Mouse (Mus musculus) C2C12 (cell line): ENCODE data around the gene Wdr34. TPM values are rescaled to one million over a fixed set of nuclear protein-coding genes. Genes with fewer than 3 reads are reported as not detected.

Source experiments
- H3K27me3 ChIP-seq: one replicate; pipeline ENCODE4 v1.6.1; 2011; ENCODE audit not compliant: control insufficient read depth, insufficient read depth, insufficient read length
- H3K36me3 ChIP-seq: one replicate; pipeline ENCODE4 v1.6.1; 2011; ENCODE audit not compliant: control insufficient read depth, insufficient read depth
- H3K4me3 ChIP-seq: one replicate; pipeline ENCODE4 v1.5.1; 2011; ENCODE audit warnings: mild to moderate bottlenecking, control low read depth; ENCODE audit not compliant: poor library complexity, insufficient read depth, severe bottlenecking
- H3K79me2 ChIP-seq: one replicate; pipeline ENCODE4 v1.6.1; 2011; ENCODE audit not compliant: control insufficient read depth, insufficient read depth
- H3K79me3 ChIP-seq: one replicate; pipeline ENCODE4 v1.6.1; 2011; ENCODE audit warnings: low read depth, control low read depth
- H3ac ChIP-seq: one replicate; pipeline ENCODE3; 2011; ENCODE audit warnings: low read depth; ENCODE audit not compliant: control insufficient read depth, insufficient read length
- CEBPB ChIP-seq: IDR thresholded peaks from one replicate; pipeline ENCODE4 v1.6.1; 2011; ENCODE audit warnings: low read depth, mild to moderate bottlenecking, control low read depth, moderate library complexity
- CTCF ChIP-seq: IDR thresholded peaks from one replicate; pipeline ENCODE4 v1.5.1; 2011; ENCODE audit not compliant: control insufficient read depth, insufficient read depth, insufficient read length
- FOSL1 ChIP-seq: IDR thresholded peaks from one replicate; pipeline ENCODE4 v1.8.0; 2011; ENCODE audit warnings: mild to moderate bottlenecking, low read length; ENCODE audit not compliant: poor library complexity, insufficient read depth, severe bottlenecking
- MAX ChIP-seq: IDR thresholded peaks from one replicate; pipeline ENCODE4 v1.6.1; 2011; ENCODE audit warnings: mild to moderate bottlenecking, control low read depth
- MYOD1 ChIP-seq: IDR thresholded peaks from one replicate; pipeline ENCODE4 v1.6.1; 2011; ENCODE audit warnings: low read depth; ENCODE audit not compliant: control insufficient read depth, insufficient read length
- MYOG ChIP-seq: IDR thresholded peaks from one replicate; pipeline ENCODE4 v1.6.1; 2011; ENCODE audit not compliant: control insufficient read depth, insufficient read length; ENCODE audit errors: extremely low read depth
- USF1 ChIP-seq: IDR thresholded peaks from one replicate; pipeline ENCODE4 v1.6.1; 2011; ENCODE audit warnings: low read depth, mild to moderate bottlenecking, control low read depth, moderate library complexity
- polyA plus RNA-seq: library from polyadenylated mRNA; unstranded; fragments of >200 nt; fragmentation: generic; extraction: Trizol; gene quantifications from one replicate; pipeline ENCODE4 v1.2.1, GENCODE M21; 2012; ENCODE audit warnings: missing spikeins

Wdr34 gene
- polyA plus RNA-seq, 1 experiment, result 16.4 TPM

- Histone ChIP-seq H3K79me2 (peaks cover 13% of the 10 kb centered on the region), H3K79me3 (no peaks in the 10 kb centered on the region), H3K4me3 (no peak overlapping the region), H3ac (no peak overlapping the region), H3K36me3 (no peaks in the 10 kb centered on the region), H3K27me3 (no peaks in the 10 kb centered on the region)
- TF ChIP-seq FOSL1, result no peak
- TF ChIP-seq CTCF, result no peak
- no peak for TF ChIP-seq USF1
- no peak for TF ChIP-seq CEBPB
- TF ChIP-seq MAX, result no peak
- no peak for TF ChIP-seq MYOG
- no peak for TF ChIP-seq MYOD1
Observed at GRCm38 (mm10) chr2:30044550-30044949, 4.1 kb downstream of the Wdr34 start.

DNA sequence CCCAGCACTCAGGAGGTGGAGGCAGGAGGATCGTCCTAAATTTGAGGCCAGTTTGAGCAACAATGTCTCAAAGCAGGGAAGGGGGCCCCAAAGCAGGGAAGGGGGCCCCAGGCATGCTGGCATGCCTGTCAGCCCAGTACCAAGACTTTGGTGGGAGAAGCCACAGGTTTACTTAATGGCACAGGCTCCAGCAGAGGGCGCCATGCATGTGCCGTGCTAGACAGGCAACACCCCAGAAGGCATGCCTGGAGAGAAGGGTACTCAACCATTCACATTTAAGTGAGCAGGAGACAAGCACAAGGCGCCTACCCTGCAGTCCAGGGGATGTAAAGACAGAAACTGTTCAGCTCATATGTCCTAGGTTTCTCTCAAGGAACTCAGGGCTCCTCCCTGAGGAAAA, 6.2 kb downstream of the Wdr34 start:
- peak; percentile 86 for TF ChIP-seq CTCF
- no peak for TF ChIP-seq CEBPB
- Histone ChIP-seq H3ac (no peak overlapping the region), H3K79me2 (peaks cover 4% of the 10 kb centered on the region), H3K79me3 (no peaks in the 10 kb centered on the region), H3K36me3 (no peaks in the 10 kb centered on the region), H3K27me3 (no peaks in the 10 kb centered on the region), H3K4me3 (no peak overlapping the region)

GRCm38 (mm10) chr2:30039687-30040086, 9.0 kb downstream of the Wdr34 start:
- TF ChIP-seq MYOG, result no peak
- no peak for TF ChIP-seq USF1
- no peak for TF ChIP-seq MYOD1
- TF ChIP-seq MAX, result no peak
- no peak for TF ChIP-seq CTCF
- no peak for TF ChIP-seq FOSL1
- TF ChIP-seq CEBPB, result no peak
- Histone ChIP-seq H3K4me3 (no peak overlapping the region), H3K36me3 (no peaks in the 10 kb centered on the region), H3K79me2 (no peaks in the 10 kb centered on the region), H3ac (no peak overlapping the region), H3K27me3 (no peaks in the 10 kb centered on the region), H3K79me3 (no peaks in the 10 kb centered on the region)

DNA sequence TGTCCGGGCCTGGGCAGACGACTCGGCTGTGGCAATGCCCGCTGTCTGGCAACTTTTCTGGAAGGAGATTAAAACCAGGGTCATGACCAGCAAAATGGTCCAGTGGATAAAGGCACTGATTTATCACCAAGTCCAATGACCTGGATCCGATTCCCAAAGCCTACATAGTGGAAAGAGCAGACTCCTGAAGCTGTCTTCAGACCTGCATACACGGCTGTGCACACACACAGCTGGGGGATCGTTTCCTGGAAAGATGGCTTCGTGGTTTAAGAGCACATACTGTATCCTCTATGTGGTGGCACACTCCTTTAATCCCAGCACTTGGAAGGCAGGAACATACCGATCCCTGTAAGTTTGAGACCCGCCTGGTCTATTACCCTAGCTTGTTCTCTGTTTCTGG, 10.3 kb downstream of the Wdr34 start:
- no peak overlapping the region for H3ac ChIP-seq
- no peaks in the 10 kb centered on the region for H3K79me3 ChIP-seq
- no peak for TF ChIP-seq MAX
- TF ChIP-seq FOSL1, result no peak
- no peak for TF ChIP-seq MYOD1
- no peak for TF ChIP-seq USF1
- no peak for TF ChIP-seq CTCF
- TF ChIP-seq CEBPB, result no peak
- TF ChIP-seq MYOG, result no peak
- H3K36me3 ChIP-seq, result no peaks in the 10 kb centered on the region
- H3K79me2 ChIP-seq, result no peaks in the 10 kb centered on the region
- no peak overlapping the region for H3K4me3 ChIP-seq
- no peaks in the 10 kb centered on the region for H3K27me3 ChIP-seq

DNA sequence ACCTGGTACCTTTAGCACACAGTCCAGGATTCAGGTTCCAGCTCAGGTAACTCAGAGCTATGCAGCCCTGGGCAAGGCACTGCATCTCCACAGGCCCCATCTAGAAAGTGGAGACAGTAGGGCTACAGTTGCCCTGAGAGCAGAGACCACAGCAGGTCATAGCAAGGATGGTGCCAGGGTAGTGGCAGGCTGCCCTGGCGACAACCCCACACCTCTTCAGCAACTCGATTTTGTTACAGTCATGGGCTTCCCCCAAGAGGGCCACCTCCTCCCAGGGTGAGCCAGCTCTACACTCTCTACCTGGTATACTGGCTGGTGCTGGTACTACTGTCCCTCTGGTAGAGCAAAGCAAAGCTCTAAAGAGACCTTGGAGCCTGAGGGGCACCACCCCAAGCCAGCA, 10.9 kb downstream of the Wdr34 start:
- Histone ChIP-seq H3K27me3 (no peaks in the 10 kb centered on the region), H3K4me3 (no peak overlapping the region), H3K36me3 (no peaks in the 10 kb centered on the region), H3ac (no peak overlapping the region), H3K79me3 (no peaks in the 10 kb centered on the region), H3K79me2 (no peaks in the 10 kb centered on the region)
- no peak for TF ChIP-seq USF1

GRCm38 (mm10) chr2:30032957-30033356, 15.7 kb downstream of the Wdr34 start:
- Histone ChIP-seq H3K4me3 (no peak overlapping the region), H3K27me3 (no peaks in the 10 kb centered on the region), H3ac (no peak overlapping the region), H3K79me2 (no peaks in the 10 kb centered on the region), H3K36me3 (peaks cover 48% of the 10 kb centered on the region), H3K79me3 (no peaks in the 10 kb centered on the region)
- TF ChIP-seq MYOD1 (no peak), MYOG (no peak), CEBPB (no peak), MAX (no peak), USF1 (no peak)

DNA sequence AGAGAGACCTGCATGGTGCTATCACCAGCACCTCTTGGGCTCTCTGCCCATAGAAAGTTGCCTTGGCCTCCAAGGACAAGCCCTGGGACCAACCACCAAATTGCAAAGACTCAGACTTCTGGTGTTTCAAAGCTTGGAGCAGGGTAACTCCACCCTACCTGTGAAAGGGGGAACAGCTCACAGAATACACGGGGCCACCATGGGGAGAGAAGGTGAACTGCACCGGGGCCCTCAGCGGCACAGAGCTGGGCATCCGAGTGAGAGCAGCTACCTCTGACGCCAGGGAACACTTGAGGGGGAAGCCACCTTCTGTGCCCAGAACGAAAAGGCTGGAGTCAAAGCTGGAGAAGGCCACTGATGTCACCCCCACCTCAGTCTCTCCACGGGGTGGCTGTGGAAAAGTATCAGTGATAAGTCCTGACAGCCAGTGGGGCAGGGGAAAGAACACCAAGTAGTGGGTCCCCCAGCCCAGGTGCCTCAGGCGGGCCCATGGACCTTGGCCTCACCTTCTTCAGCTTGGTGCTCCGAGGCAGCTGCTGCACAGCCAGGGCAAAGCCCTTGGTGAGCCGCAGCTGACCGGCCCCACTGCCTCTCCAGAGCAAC, 16.3 kb downstream of the Wdr34 start:
- H3K27me3 ChIP-seq, result no peaks in the 10 kb centered on the region
- TF ChIP-seq MAX, result no peak
- no peak for TF ChIP-seq MYOG
- TF ChIP-seq CEBPB, result no peak
- no peak for TF ChIP-seq CTCF
- TF ChIP-seq MYOD1, result no peak
- TF ChIP-seq FOSL1, result no peak
- no peak for TF ChIP-seq USF1
- no peaks in the 10 kb centered on the region for H3K79me2 ChIP-seq
- no peak overlapping the region for H3ac ChIP-seq
- peaks cover 54% of the 10 kb centered on the region for H3K36me3 ChIP-seq
- no peaks in the 10 kb centered on the region for H3K79me3 ChIP-seq
- no peak overlapping the region for H3K4me3 ChIP-seq
